24 mouse cellular contexts compared by ENCODE assay signal in the genomic region with DNA sequence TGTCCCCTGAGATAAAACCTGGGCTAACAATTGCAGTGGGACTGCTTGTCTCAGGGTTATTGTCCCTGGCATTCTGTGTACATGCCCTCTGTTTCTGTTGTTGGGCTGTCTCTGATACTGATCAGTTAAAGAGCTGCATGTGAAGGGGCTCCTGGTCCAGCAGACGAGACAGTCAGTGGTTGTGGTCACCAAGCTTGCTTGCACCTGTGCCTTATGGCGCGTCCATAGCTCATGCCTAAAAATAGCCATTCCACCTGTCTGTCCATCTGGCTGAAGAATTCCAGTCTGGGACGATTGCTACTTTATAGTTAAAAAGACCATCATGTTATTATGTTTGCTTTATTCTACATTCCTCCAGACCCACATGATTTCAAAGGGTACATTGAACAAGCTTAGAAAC.
DNase-seq lines count a peak whose midpoint lies in the region; TF ChIP-seq lines count a peak whose summit lies in the region.
"Had no signal": no experiment of that assay in that cellular context is flagged by ENCODE, and none has a peak within 500 bp of the region (broad histone marks: within the 10 kb centered on the region; RNA-seq: fewer than 3 reads in every experiment).

No protein-coding gene starts in this region.

- no peak for TF ChIP-seq POLR2A in CH12.LX (IDR thresholded peaks at IDR 0.05; ENCODE audit: low read depth, low read length)
- TF ChIP-seq POLR2A in cerebellum, adult 2 months (IDR thresholded peaks at IDR 0.05; ENCODE audit: borderline replicate concordance, insufficient read depth, low read length), result no peak

- TF ChIP-seq RAD21 in CH12.LX (IDR thresholded peaks at IDR 0.05; ENCODE audit: low read depth, low read length), result no peak

- no peak for DNase-seq in CH12.LX (ENCODE audit: extremely low read depth)
- peak; percentile 87 to 95 for DNase-seq in cerebellum, adult 2 months
- DNase-seq in cerebellum, postnatal 14 days, result peak; percentile 57 to 84
- DNase-seq in left cerebral cortex, adult 18-20 months (ENCODE audit: low spot score in 2 of 2), result no peak
- DNase-seq in adrenal gland, adult 18-20 months (ENCODE audit: low spot score in 2 of 2), result no peak
- DNase-seq in layer of hippocampus, adult 2 months (ENCODE audit: low spot score in 2 of 2), result no peak
- DNase-seq: adrenal gland, postnatal 10 days; B cell, adult 2 months; heart, postnatal 4 days; kidney, adult 11 months; kidney, postnatal 14 days; liver, embryonic 13.5 days; lung, adult 18-20 months; lung, postnatal 4 days; thymus, postnatal 4 days had no signal

- H3K79me3 ChIP-seq in C2C12 (ENCODE audit: low read depth), result no peaks in the 10 kb centered on the region

- dilution Hi-C loops in CH12.LX (cut with MboI; ENCODE audit: extremely low pct_ligation_motif_present, extremely low pct_unique_long_range_greater_than_20kb, low sequenced_read_pairs), result no loop called here

- H3K27me3 ChIP-seq in C2C12 (ENCODE audit: control insufficient read depth, insufficient read depth, insufficient read length) (no peaks in the 10 kb centered on the region), CH12.LX (replicated peaks) (no peaks in the 10 kb centered on the region)
- no peaks in the 10 kb centered on the region for H3K27me3 ChIP-seq in cerebellum, adult 2 months (ENCODE audit: control insufficient read depth, insufficient read depth, low read length)
- H3K27me3 ChIP-seq: forebrain, embryonic 13.5 days; hindbrain, embryonic 15.5 days; limb, embryonic 15.5 days; liver, embryonic 13.5 days; megakaryocyte, embryonic 14.5 days; midbrain, embryonic 12.5 days; neural tube, embryonic 13.5 days had no signal

- no peak for TF ChIP-seq EP300 in CH12.LX (IDR thresholded peaks at IDR 0.05; ENCODE audit: low read length)

- 12% methylated on average over 4 of the region's 4 CpGs for WGBS in cerebellum, adult 2 months

- H3K79me2 ChIP-seq in C2C12 (ENCODE audit: control insufficient read depth, insufficient read depth) (no peaks in the 10 kb centered on the region), CH12.LX (replicated peaks; ENCODE audit: control insufficient read depth, extremely low read depth, insufficient read depth, poor library complexity, severe bottlenecking) (no peaks in the 10 kb centered on the region)

- TF ChIP-seq CTCF in C2C12 (IDR thresholded peaks at IDR 0.05; ENCODE audit: control insufficient read depth, insufficient read depth, insufficient read length) (no peak), CH12.LX (conservative IDR thresholded peaks at IDR 0.05 in 1 of 2, IDR thresholded peaks at IDR 0.05 in 1 of 2; ENCODE audit: low read depth in 2 of 2, low read length in 2 of 2) (no peak)
- peak; percentile 2; the same call in 1 of the 2 replicates for TF ChIP-seq CTCF in cerebellum, adult 2 months (IDR thresholded peaks at IDR 0.05; ENCODE audit: borderline replicate concordance, insufficient read depth, low read depth, low read length)
- no peak for TF ChIP-seq CTCF in layer of hippocampus, adult 2 months (conservative IDR thresholded peaks at IDR 0.05)

- H3K4me3 ChIP-seq in C2C12 (ENCODE audit: insufficient read depth, poor library complexity, severe bottlenecking) (no peak overlapping the region), CH12.LX (replicated peaks in 1 of 3; ENCODE audit: low read depth in 2 of 3, low read length in 2 of 3, poor library complexity in 1 of 3) (no peak overlapping the region)
- no peak overlapping the region for H3K4me3 ChIP-seq in cerebellum, adult 2 months (replicated peaks; ENCODE audit: insufficient read depth, low read depth, low read length)
- H3K4me3 ChIP-seq in layer of hippocampus, adult 2 months, result no peak overlapping the region
- H3K4me3 ChIP-seq: forebrain, embryonic 13.5 days; hindbrain, embryonic 15.5 days; limb, embryonic 15.5 days; liver, embryonic 13.5 days; megakaryocyte, embryonic 14.5 days; midbrain, embryonic 12.5 days; neural tube, embryonic 13.5 days had no signal

- H3K9me3 ChIP-seq in CH12.LX (replicated peaks; ENCODE audit: low read length), result no peaks in the 10 kb centered on the region
- H3K9me3 ChIP-seq: forebrain, embryonic 13.5 days; G1E; hindbrain, embryonic 15.5 days; limb, embryonic 15.5 days; liver, embryonic 13.5 days; megakaryocyte, embryonic 14.5 days; midbrain, embryonic 12.5 days; neural tube, embryonic 13.5 days had no signal

- peaks cover 3 to 33% of the 10 kb centered on the region in 2 experiments; a peak in 3 of 4 replicates for H3K4me1 ChIP-seq in CH12.LX (ENCODE audit: control insufficient read depth in 1 of 2, insufficient read depth in 2 of 2)
- peaks cover 14% of the 10 kb centered on the region; the same call in 1 of the 2 replicates for H3K4me1 ChIP-seq in cerebellum, adult 2 months (ENCODE audit: control insufficient read depth, insufficient read depth, low read length)
- H3K4me1 ChIP-seq: forebrain, embryonic 13.5 days; hindbrain, embryonic 15.5 days; liver, embryonic 13.5 days; midbrain, embryonic 12.5 days; neural tube, embryonic 13.5 days had no signal

- no peak overlapping the region for H3K9ac ChIP-seq in CH12.LX (ENCODE audit: insufficient read depth, low read depth)
- H3K9ac ChIP-seq: forebrain, embryonic 13.5 days; hindbrain, embryonic 15.5 days; limb, embryonic 15.5 days; liver, embryonic 13.5 days; midbrain, embryonic 12.5 days; neural tube, embryonic 13.5 days had no signal

- H3K27ac ChIP-seq in CH12.LX (ENCODE audit: insufficient read depth, low read depth), result no peak overlapping the region
- H3K27ac ChIP-seq in cerebellum, adult 2 months (ENCODE audit: insufficient read depth, low read length), result peak overlapping the region; percentile 70; the same call in 1 of the 2 replicates
- no peak overlapping the region for H3K27ac ChIP-seq in layer of hippocampus, adult 2 months
- H3K27ac ChIP-seq: forebrain, embryonic 13.5 days; hindbrain, embryonic 15.5 days; limb, embryonic 15.5 days; liver, embryonic 13.5 days; midbrain, embryonic 12.5 days; neural tube, embryonic 13.5 days had no signal

- H3K4me2 ChIP-seq in CH12.LX (ENCODE audit: insufficient read depth, low read depth, poor library complexity, severe bottlenecking), result no peak overlapping the region
- H3K4me2 ChIP-seq: forebrain, embryonic 13.5 days; heart, embryonic 11.5 days; hindbrain, embryonic 15.5 days; limb, embryonic 15.5 days; liver, embryonic 13.5 days; midbrain, embryonic 12.5 days; neural tube, embryonic 13.5 days had no signal

- H3K36me3 ChIP-seq in C2C12 (ENCODE audit: control insufficient read depth, insufficient read depth) (no peaks in the 10 kb centered on the region), CH12.LX (replicated peaks in 1 of 2; ENCODE audit: control insufficient read depth in 1 of 2, insufficient read depth in 1 of 2, low read length in 1 of 2) (no peaks in the 10 kb centered on the region)
- H3K36me3 ChIP-seq: hindbrain, embryonic 15.5 days; limb, embryonic 15.5 days; liver, embryonic 13.5 days; midbrain, embryonic 12.5 days; neural tube, embryonic 13.5 days had no signal

- H3ac ChIP-seq in C2C12 (ENCODE audit: control insufficient read depth, insufficient read length, low read depth), result no peak overlapping the region

- in situ Hi-C loops in CH12.LX (cut with MboI; ENCODE audit: low pct_ligation_motif_present, low pct_unique_long_range_greater_than_20kb, low sequenced_read_pairs), result no loop called here

TF ChIP-seq in C2C12, 6 proteins besides CTCF, POLR2A, EP300 and RAD21:
- TF ChIP-seq FOSL1 (IDR thresholded peaks at IDR 0.05; ENCODE audit: insufficient read depth, low read length, poor library complexity, severe bottlenecking) (no peak), MAX (IDR thresholded peaks at IDR 0.05) (no peak), MYOD1 (IDR thresholded peaks at IDR 0.05; ENCODE audit: control insufficient read depth, insufficient read length, low read depth) (peak; percentile 69), USF1 (IDR thresholded peaks at IDR 0.05; ENCODE audit: low read depth) (no peak), MYOG (IDR thresholded peaks at IDR 0.05; ENCODE audit: control insufficient read depth, extremely low read depth, insufficient read length) (no peak), CEBPB (IDR thresholded peaks at IDR 0.05; ENCODE audit: low read depth) (no peak)

TF ChIP-seq in CH12.LX, 34 proteins besides CTCF, POLR2A, EP300 and RAD21:
- TF ChIP-seq MEF2A (IDR thresholded peaks at IDR 0.05; ENCODE audit: borderline replicate concordance, low read depth, low read length) (0 out of 2 replicates have a peak, but pooled peaks have one; percentile 20), CHD1 (IDR thresholded peaks at IDR 0.05; ENCODE audit: low read depth, low read length) (no peak)

Comparison
In these comparisons a context has a peak if more than half of its experiments do, and no peak if none do; other contexts are left out.
1. DNase-seq: peak in cerebellum, adult 2 months (2 of 2) and cerebellum, postnatal 14 days (2 of 2); none in CH12.LX (single experiment), left cerebral cortex, adult 18-20 months (0 of 2), adrenal gland, adult 18-20 months (0 of 2) and layer of hippocampus, adult 2 months (0 of 2).